Mouse (Mus musculus) myocyte (in vitro differentiated cells): Measurements from ENCODE around the gene Rcan2. TPM values are rescaled to one million over a fixed set of nuclear protein-coding genes. Genes with fewer than 3 reads are reported as not detected.

ENCODE experiments used
- H3K27me3 ChIP-seq: one replicate; pipeline ENCODE4 v1.6.1; 2011; ENCODE audit not compliant: control insufficient read depth, insufficient read depth, insufficient read length
- H3K36me3 ChIP-seq: one replicate; pipeline ENCODE4 v1.6.1; 2011; ENCODE audit not compliant: control insufficient read depth, insufficient read depth
- H3K4me2 ChIP-seq: one replicate; pipeline ENCODE4 v1.6.1; 2011; ENCODE audit warnings: low read depth, control low read depth
- H3K4me3 ChIP-seq: one replicate; pipeline ENCODE4 v1.5.1; 2011; ENCODE audit warnings: mild to moderate bottlenecking, control low read depth, moderate library complexity
- H3K79me2 ChIP-seq: one replicate; pipeline ENCODE4 v1.6.1; 2011; ENCODE audit not compliant: control insufficient read depth, insufficient read depth
- H3ac ChIP-seq: one replicate; pipeline ENCODE4 v1.6.1; 2011; ENCODE audit not compliant: control insufficient read depth, insufficient read length
- CEBPB ChIP-seq: IDR thresholded peaks from 2 replicates; pipeline ENCODE4 v1.6.1; 2011; ENCODE audit warnings: mild to moderate bottlenecking, moderate library complexity; ENCODE audit not compliant: poor library complexity, insufficient read depth, severe bottlenecking
- E2F4 ChIP-seq: IDR thresholded peaks from one replicate; pipeline ENCODE4 v1.6.1; 2011; ENCODE audit warnings: mild to moderate bottlenecking, control low read depth, moderate library complexity; ENCODE audit not compliant: insufficient read depth
- MAX ChIP-seq: IDR thresholded peaks from one replicate; pipeline ENCODE4 v1.6.1; 2011; ENCODE audit warnings: low read depth, mild to moderate bottlenecking, control low read depth
- MYOD1 ChIP-seq, 3 experiments: IDR thresholded peaks; one replicate each; pipeline ENCODE4 v1.6.1; 2011; ENCODE audit warnings: control low read depth in 2 of 3, low read depth in 2 of 3, mild to moderate bottlenecking in 2 of 3, moderate library complexity in 1 of 3; ENCODE audit not compliant: insufficient read length in 2 of 3, control insufficient read depth in 1 of 3
- MYOG ChIP-seq, 3 experiments: IDR thresholded peaks; one replicate each; pipeline ENCODE4 v1.6.1; 2011; ENCODE audit warnings: control low read depth in 2 of 3, low read depth in 2 of 3, mild to moderate bottlenecking in 2 of 3; ENCODE audit not compliant: insufficient read length in 2 of 3, control insufficient read depth in 1 of 3, insufficient read depth in 1 of 3
- POLR2A ChIP-seq: IDR thresholded peaks from one replicate; pipeline ENCODE4 v1.6.1; 2011; ENCODE audit warnings: low read depth, mild to moderate bottlenecking, control low read depth, moderate library complexity; ENCODE audit not compliant: insufficient read length
- POLR2AphosphoS2 ChIP-seq: IDR thresholded peaks from one replicate; pipeline ENCODE4 v1.6.1; 2011; ENCODE audit warnings: low read depth, control low read depth; ENCODE audit not compliant: insufficient read length
- REST ChIP-seq: IDR thresholded peaks from one replicate; pipeline ENCODE4 v1.6.1; 2011; ENCODE audit warnings: mild to moderate bottlenecking, control low read depth, moderate library complexity; ENCODE audit not compliant: insufficient read depth, insufficient read length
- SRF ChIP-seq: IDR thresholded peaks from one replicate; pipeline ENCODE4 v1.6.1; 2011; ENCODE audit warnings: low read depth; ENCODE audit not compliant: control insufficient read depth, insufficient read length
- TCF12 ChIP-seq: IDR thresholded peaks from one replicate; pipeline ENCODE4 v1.6.1; 2011; ENCODE audit warnings: mild to moderate bottlenecking, control low read depth; ENCODE audit not compliant: poor library complexity, insufficient read depth, severe bottlenecking
- TCF3 ChIP-seq: IDR thresholded peaks from one replicate; pipeline ENCODE4 v1.6.1; 2011; ENCODE audit warnings: low read depth, control low read depth; ENCODE audit not compliant: insufficient read length
- USF1 ChIP-seq: IDR thresholded peaks from one replicate; pipeline ENCODE4 v1.6.1; 2011; ENCODE audit warnings: low read depth, mild to moderate bottlenecking, control low read depth, moderate library complexity
- polyA plus RNA-seq: library from polyadenylated mRNA; unstranded; fragments of >200 nt; fragmentation: generic; extraction: Trizol; gene quantifications from one replicate; pipeline ENCODE4 v1.2.1, GENCODE M21; 2012; ENCODE audit warnings: missing spikeins

Rcan2 gene
- polyA plus RNA-seq, 1 experiment = 2.0 TPM

GRCm38 (mm10) chr17:44060781-44061180 lies 259.6 kb downstream of the Rcan2 start:
- TF ChIP-seq REST (no peak), MAX (no peak), TCF3 (no peak), MYOD1 (IDR thresholded peaks at IDR 0.05; ENCODE audit: control insufficient read depth in 1 of 3, insufficient read length in 2 of 3, low read depth in 2 of 3) (no peak), SRF (no peak), USF1 (no peak), TCF12 (no peak), POLR2AphosphoS2 (no peak), POLR2A (no peak), CEBPB (no peak), MYOG (IDR thresholded peaks at IDR 0.05; ENCODE audit: control insufficient read depth in 1 of 3, insufficient read depth in 1 of 3, insufficient read length in 2 of 3, low read depth in 2 of 3) (no peak), E2F4 (no peak)
- Histone ChIP-seq H3K36me3 (no peaks in the 10 kb centered on the region), H3K79me2 (no peaks in the 10 kb centered on the region), H3K4me3 (no peak overlapping the region), H3ac (no peak overlapping the region), H3K27me3 (no peaks in the 10 kb centered on the region), H3K4me2 (no peak overlapping the region)

DNA sequence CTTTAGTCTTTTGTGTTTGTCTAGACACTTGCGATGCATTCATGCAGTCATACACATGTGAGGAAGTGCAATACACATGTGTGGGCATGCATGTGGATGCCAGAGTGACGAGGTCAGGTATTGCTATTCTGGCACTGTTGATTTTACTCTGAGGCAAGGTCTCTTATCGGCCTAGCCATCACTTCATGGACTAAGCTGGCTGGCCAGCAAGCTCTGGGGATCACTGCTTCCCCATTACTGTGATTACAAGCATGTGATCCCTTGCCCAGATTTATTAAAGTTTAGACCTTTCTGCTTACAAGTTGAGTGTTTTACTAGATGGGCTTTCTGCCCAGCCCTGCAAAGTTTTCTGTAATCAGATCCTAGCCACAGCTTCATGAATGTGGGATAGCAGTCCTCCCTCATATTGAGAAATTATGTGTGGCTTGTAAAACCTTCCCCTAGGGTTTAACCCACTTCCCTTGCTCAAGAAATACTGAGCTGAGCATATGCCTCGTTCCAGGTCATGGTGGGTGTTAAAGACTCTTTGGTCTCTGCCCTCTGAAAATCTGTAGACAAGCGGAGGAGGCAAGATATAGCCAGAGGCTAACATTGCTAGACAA lies 260.2 kb downstream of the Rcan2 start:
- no peak overlapping the region for H3K4me3 ChIP-seq
- H3K36me3 ChIP-seq = no peaks in the 10 kb centered on the region
- H3K4me2 ChIP-seq = no peak overlapping the region
- H3K27me3 ChIP-seq = no peaks in the 10 kb centered on the region
- TF ChIP-seq REST (no peak), USF1 (no peak), POLR2A (no peak), CEBPB (no peak), MYOG (IDR thresholded peaks at IDR 0.05; ENCODE audit: control insufficient read depth in 1 of 3, insufficient read depth in 1 of 3, insufficient read length in 2 of 3, low read depth in 2 of 3) (no peak), TCF3 (no peak), MYOD1 (IDR thresholded peaks at IDR 0.05; ENCODE audit: control insufficient read depth in 1 of 3, insufficient read length in 2 of 3, low read depth in 2 of 3) (no peak), MAX (no peak), E2F4 (no peak), TCF12 (no peak), POLR2AphosphoS2 (no peak), SRF (no peak)
- no peak overlapping the region for H3ac ChIP-seq
- H3K79me2 ChIP-seq = no peaks in the 10 kb centered on the region

GRCm38 (mm10) chr17:44068876-44069275 lies 267.7 kb downstream of the Rcan2 start:
- Histone ChIP-seq H3ac (no peak overlapping the region), H3K27me3 (no peaks in the 10 kb centered on the region), H3K4me3 (no peak overlapping the region), H3K36me3 (no peaks in the 10 kb centered on the region), H3K4me2 (no peak overlapping the region), H3K79me2 (no peaks in the 10 kb centered on the region)
- no peak for TF ChIP-seq MYOG (IDR thresholded peaks at IDR 0.05; ENCODE audit: control insufficient read depth in 1 of 3, insufficient read depth in 1 of 3, insufficient read length in 2 of 3, low read depth in 2 of 3)

- TF ChIP-seq TCF12 (no peak), MAX (no peak), POLR2AphosphoS2 (no peak), USF1 (no peak), POLR2A (no peak), MYOG (IDR thresholded peaks at IDR 0.05; ENCODE audit: control insufficient read depth in 1 of 3, insufficient read depth in 1 of 3, insufficient read length in 2 of 3, low read depth in 2 of 3) (no peak)
- no peaks in the 10 kb centered on the region for H3K79me2 ChIP-seq
- no peak overlapping the region for H3K4me3 ChIP-seq
- H3K36me3 ChIP-seq = no peaks in the 10 kb centered on the region
- no peaks in the 10 kb centered on the region for H3K27me3 ChIP-seq
- H3K4me2 ChIP-seq = no peak overlapping the region
- no peak overlapping the region for H3ac ChIP-seq
Measured at GRCm38 (mm10) chr17:44071680-44072079, 270.5 kb downstream of the Rcan2 start.

- TF ChIP-seq REST = no peak
- TF ChIP-seq E2F4 = no peak
- no peak for TF ChIP-seq POLR2AphosphoS2
- no peak for TF ChIP-seq TCF12
- no peak for TF ChIP-seq SRF
- H3K4me2 ChIP-seq = peak overlapping the region; percentile 43
- H3K4me3 ChIP-seq = no peak overlapping the region
- no peaks in the 10 kb centered on the region for H3K36me3 ChIP-seq
- no peaks in the 10 kb centered on the region for H3K27me3 ChIP-seq
- no peak overlapping the region for H3ac ChIP-seq
- H3K79me2 ChIP-seq = no peaks in the 10 kb centered on the region
Measured at GRCm38 (mm10) chr17:44075601-44076000, 274.4 kb downstream of the Rcan2 start.
